Mouse (Mus musculus): ENCODE data around the gene Ppp2r1a.

Gene Ppp2r1a

DNA sequence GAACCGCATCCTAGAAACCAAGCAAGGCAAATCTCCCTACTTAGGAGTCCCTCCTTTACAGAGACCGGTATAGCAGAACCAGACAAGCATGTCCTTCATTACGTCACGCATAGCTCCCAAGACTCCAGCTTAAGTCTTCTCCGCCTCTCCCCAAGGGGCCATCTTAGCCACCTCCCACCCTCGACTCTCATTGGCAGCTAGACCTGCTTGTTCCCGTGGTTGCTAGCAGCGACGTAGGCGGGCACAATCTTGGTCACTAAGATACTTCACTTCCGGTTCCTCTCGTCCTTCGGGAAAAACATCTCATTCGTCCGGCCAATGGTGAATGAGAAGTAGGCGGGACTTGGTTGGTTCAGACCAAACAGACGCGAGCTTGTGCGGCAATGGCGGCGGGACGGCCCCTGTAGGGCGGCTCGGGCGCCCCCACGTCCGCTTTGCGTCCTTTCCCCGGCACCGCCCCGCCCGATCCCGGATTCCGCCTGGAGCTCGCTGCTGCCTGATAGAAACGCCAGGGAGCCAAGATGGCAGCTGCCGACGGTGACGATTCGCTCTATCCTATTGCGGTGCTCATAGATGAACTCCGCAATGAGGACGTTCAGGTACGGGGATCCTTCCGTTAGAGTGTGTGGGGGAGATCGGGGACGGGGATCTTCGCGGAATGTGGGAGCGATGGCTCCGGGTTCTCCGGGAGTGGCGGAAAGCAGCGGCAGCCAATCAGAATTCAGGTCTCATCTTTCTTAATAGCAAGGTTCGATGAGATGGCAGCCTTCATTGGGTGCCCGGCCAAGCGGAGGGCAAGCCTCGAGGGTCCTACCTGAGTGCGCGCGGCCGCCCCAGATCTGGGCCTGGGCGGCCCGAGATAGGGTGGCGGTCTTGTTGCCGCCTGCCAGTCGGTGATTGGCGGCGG lies at the start of gene Ppp2r1a:
Gene Ppp2r1a (plus strand): TSS at position 327 of the 907 bp plus-strand sequence.
- DNase-seq: peak; percentile 97 to 99

DNA sequence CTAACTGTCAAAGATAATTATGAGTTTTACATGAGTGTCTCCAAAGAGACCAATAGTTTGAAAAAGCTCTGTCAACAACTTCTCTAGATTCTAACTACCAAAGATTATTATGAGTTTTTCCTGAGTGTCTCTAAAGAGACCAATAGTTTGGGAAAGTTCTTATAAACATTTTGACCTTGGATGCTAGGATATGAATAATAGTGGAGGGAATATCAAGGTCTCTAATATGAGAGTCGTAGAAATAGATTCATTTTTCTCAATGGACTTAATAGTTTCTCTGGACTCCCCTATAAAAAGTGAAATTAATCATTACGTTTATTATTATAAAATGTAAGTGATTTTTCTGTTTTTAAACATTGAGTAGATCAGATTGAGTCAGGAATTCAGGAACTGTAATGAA lies 40.1 kb upstream of the Ppp2r1a start, which contains the start of gene Vmn1r231:
Gene Vmn1r231 (minus strand): TSS at position 101 of the 400 bp plus-strand sequence.
- DNase-seq: no peak

DNA sequence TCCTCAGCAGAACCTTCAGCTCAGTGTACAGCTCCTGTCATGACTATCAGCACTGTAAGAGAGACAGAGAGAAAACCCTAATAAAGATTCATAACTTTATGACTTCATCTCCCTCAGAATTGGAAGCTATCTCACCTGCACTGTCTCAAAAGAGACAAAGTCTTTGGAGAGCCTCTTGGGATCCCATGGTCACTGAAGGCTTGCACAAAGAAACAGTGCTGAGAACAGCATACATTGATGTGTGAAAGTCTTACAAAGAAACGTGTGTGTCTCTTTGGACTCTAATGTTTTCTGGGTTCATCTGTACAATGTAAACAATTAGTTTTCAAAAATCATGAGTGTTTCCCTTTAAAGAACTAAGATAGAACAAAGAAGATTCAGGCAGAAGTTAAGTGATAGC lies 25.5 kb upstream of the Ppp2r1a start, which contains the start of gene Vmn1r232:
Gene Vmn1r232 (minus strand): TSS at position 101 of the 400 bp plus-strand sequence.
- DNase-seq: no peak

DNA sequence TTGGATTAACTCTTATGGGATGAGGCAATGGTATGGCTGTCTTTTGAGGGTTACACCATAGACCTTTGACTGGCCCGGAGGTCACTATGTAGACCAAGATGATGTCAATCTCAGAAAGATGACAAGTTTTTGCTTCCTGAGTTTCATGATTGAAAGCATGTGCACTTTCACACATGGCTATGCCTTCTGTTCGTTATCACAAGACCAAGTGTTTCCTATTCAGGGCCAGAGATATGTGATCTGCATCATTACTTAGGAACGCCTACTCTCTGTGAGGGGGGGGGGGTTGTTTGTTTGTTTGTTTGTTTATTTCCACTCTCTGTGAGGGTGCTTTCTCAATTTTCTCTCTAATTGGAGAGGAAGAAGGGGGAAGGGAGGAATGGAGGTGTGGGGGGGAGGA lies 885 bp upstream of the Ppp2r1a start:
- DNase-seq: no peak

DNA sequence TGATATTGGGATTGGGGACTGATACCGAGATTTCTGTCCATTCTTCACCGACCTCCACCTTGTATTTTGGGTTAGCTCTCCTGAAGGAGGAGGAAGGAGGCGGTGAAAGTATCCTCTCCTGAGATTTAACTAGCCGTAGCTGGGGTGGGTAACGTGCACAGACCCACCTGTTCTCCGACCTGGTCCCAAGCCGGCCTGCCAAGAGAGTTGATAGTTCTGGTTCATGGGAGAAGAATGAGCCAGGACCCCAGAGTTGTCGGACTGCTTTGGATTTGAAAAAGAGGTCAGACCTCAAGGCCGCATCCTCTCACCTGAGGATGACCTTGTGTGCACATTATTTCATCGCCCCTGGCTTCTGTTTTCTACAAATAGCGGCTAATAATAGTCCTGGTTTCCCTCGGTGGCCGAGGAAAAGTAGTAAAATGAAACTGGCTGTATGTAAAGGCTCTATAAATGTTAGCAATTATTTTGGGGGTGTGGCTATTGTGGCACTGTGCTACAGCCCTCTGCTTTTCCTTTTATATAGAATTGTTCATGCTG lies 985 bp downstream of the Ppp2r1a start:
- DNase-seq: peak in 1 of 2 experiments; percentile 10

DNA sequence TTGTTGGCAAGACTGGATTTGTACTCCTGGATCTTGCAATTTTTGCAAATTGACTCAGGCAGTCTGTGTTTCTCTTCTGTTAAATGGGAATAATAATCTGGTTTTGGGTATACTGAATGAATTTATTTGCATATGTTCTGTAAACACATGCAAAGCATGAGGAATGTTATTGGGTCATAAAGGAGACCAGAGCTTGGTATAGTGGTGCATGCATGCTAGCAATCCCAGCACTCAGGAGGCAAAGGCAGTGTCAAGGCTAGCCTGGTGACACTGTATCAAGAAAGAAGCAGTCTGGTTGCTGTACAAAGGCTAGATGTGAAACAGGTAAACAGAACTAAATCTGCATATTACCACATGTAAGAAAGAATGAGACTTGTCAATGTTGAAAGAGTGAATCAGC lies 1.5 kb downstream of the Ppp2r1a start:
- no peak for DNase-seq

DNA sequence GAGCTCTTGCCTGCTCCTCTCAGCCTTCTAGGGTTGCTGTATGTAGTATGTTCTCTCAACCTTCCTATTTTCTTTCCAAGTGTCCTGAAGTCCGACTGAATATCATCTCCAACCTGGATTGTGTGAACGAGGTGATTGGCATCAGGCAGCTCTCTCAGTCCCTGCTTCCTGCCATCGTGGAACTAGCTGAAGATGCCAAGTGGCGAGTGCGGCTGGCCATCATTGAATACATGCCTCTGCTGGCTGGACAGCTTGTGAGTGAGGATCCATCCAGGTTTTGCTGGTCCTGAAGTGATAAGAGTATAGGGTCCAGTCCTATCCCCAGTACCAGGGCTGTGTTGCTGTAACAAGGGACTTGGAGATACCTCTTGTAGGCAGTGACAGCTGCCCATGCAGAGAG lies 15.3 kb downstream of the Ppp2r1a start:
- DNase-seq: no peak

DNA sequence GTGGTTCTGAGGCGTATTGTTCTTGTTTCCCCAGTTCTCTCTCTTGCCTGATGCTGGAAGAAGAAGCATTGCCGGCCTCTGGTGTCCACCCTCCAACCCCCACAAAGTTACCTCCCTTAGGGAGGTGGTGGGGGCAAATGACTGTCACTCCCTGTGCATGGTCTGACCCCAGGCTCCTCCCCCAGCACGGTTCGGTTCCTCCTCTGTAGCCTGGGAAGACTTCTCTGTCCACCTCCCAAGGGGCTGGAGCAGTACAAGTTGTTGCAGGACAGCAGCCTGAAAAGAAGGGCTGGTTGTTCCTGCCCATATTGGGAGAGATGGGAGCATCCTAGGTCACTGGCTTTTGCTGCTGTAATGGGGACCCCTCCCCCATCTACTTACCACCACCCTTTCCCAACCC lies 20.3 kb downstream of the Ppp2r1a start:
- no peak for DNase-seq

DNA sequence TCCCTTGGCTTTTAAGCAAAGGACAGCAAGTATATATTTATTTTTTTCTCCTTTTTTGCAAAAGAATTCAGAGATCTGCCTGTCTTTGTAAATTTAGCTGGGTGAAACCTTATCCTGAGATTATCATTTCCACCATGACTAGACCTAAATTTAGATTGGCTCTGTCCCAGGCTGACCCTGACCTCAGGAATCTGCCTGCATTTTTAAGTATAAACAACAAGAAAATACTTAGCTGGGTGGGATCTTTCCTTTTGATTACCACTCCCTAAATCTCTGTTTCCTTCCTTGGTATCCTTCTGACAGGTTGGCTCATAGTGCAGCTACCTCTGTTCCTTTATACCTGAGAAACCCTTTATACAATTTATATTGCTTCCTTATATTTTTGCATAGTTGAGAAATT lies 21.6 kb downstream of the Ppp2r1a start:
- DNase-seq: no peak

DNA sequence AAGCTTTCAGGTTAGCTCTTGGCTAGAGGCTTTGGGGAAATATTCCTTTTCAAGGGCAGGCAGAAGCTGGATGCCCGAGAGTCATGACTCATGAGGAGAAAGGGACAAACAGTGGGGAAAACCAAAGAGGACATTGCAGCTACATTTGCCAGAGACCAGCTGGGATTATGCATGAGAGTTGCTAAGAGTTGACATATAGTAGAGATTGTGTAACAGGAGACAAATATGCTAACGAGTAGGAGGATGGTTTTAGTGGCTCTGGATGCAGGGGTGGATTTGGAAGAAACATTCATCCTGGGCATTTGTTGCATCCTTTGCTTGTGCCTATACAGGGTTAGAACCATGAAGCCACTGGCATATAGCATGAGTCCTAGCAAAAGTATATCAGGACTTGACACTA lies 48.6 kb downstream of the Ppp2r1a start:
- DNase-seq: no peak

DNA sequence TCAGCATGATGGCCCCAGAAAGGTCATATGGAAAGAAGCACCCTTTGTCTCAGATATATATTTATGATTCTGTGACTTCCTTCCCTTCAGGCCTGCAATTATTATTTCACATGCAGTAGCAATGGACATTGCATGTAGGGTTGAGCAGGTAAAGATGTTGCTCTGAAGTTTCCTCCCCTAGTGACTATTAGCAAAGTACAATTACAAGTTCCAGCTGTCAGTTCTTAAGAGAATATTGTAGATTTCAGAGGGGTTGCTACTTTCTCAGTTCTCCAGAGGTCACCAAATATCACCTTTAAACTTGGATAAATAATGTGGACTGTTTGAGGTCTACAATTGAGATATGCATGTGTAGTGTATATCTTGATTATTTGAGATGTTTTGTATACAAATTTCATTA lies 51.3 kb downstream of the Ppp2r1a start, which contains the start of gene Vmn1r233:
Gene Vmn1r233 (minus strand): TSS at position 101 of the 400 bp plus-strand sequence.
- no peak for DNase-seq

DNA sequence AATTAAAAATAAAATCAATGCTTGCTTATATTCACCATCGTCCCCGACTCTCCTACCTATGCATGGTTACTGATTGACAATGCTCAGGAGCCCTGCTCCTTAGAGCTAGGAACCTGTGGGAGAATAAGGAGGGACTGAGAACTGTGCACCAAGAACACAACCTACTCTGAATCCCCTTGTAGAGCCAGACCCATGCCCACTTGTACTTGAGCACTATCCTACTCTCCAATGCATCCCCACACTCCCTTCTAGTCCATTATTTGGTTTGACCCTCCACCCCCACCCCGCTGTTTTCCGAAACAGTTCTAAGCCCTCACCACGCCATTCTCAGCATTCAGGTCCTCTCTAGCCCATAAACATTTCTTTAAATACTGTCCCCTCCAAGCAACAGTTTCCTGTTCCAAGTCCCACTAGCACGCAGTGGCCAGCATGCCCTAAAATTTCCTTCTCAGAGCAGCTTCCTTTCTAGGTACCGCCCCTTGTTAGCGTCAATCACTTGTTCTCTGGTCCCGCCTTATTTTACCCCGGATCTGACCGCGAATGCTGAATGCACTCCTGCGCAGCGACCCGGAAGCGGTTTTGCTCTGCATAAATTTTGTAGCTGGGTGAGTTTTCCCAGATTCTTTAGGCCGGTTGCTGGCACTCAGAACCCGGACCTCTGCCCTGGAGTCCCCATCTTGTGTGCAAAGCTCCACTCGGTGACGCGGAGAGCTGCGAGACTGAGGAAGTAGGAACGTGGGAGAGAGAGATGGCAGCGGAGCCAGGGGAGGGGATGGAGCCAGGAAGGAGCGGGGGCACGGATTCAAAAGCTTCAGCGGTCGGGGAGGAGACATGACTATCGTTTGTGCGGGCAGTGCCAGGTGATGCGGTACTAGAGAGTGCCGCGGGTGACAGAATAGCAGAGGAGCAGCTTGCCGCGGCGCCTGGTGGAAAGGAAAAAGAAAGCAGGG lies 63.5 kb downstream of the Ppp2r1a start, which contains the start of gene Zfp160:
Gene Zfp160 (plus strand): TSS at position 522 of the 950 bp plus-strand sequence.
- peak; percentile 88 to 93 for DNase-seq

DNA sequence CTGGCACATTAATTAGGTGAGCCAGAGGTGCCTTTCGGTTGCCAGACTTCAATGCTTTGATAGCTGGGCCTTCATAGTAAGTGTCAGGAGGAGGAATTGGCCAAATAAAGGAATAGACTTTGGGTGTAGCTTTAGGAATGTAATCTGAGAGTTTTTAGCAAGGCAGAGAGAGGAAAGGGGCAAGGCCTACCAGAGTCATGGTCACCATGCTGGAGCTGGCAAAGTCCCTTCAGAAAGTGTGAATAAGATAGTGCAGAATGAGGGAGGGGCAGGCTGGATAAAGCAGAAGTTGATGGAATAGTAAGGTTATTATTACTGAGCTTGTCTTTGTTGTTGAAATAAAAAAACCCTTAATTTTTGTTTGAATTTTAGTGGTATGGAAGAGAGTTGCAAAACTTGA lies 64.6 kb downstream of the Ppp2r1a start:
- DNase-seq: no peak

All from kidney, postnatal 4 days (tissue).